Mouse (Mus musculus) forebrain, embryonic 15.5 days (tissue): ENCODE results near the gene Ccn5. TPM values are rescaled to one million over a fixed set of nuclear protein-coding genes. Genes with fewer than 3 reads are reported as not detected.

Source experiments
- polyA plus RNA-seq: library from polyadenylated mRNA; unstranded; fragments of >200 nt; fragmentation: Nextera tagmentation; extraction: Ambion mirVana; gene quantifications from 2 replicates; pipeline ENCODE4 v1.2.1, GENCODE M21; 2015

Gene Ccn5
- polyA plus RNA-seq, 1 experiment from 2014 or later, result 0.25 TPM

Other genes starting within 250 kb of the Ccn5 start
- 43.3 and 44.4 TPM in 2 replicates for gene Ttpal, start 218.5 kb upstream of the Ccn5 start, polyA plus RNA-seq
- 27.9 and 28.8 TPM in 2 replicates for gene Serinc3, start 175.7 kb upstream of the Ccn5 start, polyA plus RNA-seq
- gene Pkig, start 162.5 kb upstream of the Ccn5 start, polyA plus RNA-seq, result 157 and 165 TPM in 2 replicates
- gene Ada, start 70.6 kb upstream of the Ccn5 start, polyA plus RNA-seq, result 4.0 and 4.8 TPM in 2 replicates
- gene Kcnk15, start 32.8 kb downstream of the Ccn5 start, polyA plus RNA-seq, result not detected in 2 replicates
- 7.3 and 7.7 TPM in 2 replicates for gene Rims4, start 97.8 kb downstream of the Ccn5 start, polyA plus RNA-seq
- gene Ywhab, start 174.1 kb downstream of the Ccn5 start, polyA plus RNA-seq, result 431 and 450 TPM in 2 replicates
- gene Pabpc1l, start 204.6 kb downstream of the Ccn5 start, polyA plus RNA-seq, result 2.9 and 4.2 TPM in 2 replicates
- gene Stk4, start 249.5 kb downstream of the Ccn5 start, polyA plus RNA-seq, result 23.8 and 28.0 TPM in 2 replicates